Mouse (Mus musculus) kidney, embryonic 15.5 days (tissue): ENCODE results near the gene Ccnt2. TPM values are rescaled to one million over a fixed set of nuclear protein-coding genes. Genes with fewer than 3 reads are reported as not detected.

Experiments
- ATAC-seq: fragments of 200-750 bp; cut with Nextera tagmentation; replicated peaks from 2 replicates; pipeline ENCODE4 v1.8.0; 2017; ENCODE audit warnings: moderate TSS enrichment; ENCODE audit not compliant: low FRiP score
- H3K27ac ChIP-seq: fragments of 300-500 bp; sonication (generic); 2 replicates; pipeline ENCODE4 v1.5.1; 2015; ENCODE audit warnings: mild to moderate bottlenecking, inconsistent platforms
- H3K27me3 ChIP-seq: fragments of 300-500 bp; sonication (generic); 2 replicates; pipeline ENCODE4 v1.6.1; 2015; ENCODE audit warnings: inconsistent platforms
- H3K36me3 ChIP-seq: fragments of 300-500 bp; sonication (generic); 2 replicates; pipeline ENCODE4 v1.6.1; 2015; ENCODE audit warnings: inconsistent platforms
- H3K4me1 ChIP-seq: fragments of 300-500 bp; sonication (generic); 2 replicates; pipeline ENCODE4 v1.6.1; 2015; ENCODE audit warnings: inconsistent platforms
- H3K4me2 ChIP-seq: fragments of 300-500 bp; sonication (generic); 2 replicates; pipeline ENCODE4 v1.6.1; 2015; ENCODE audit warnings: moderate library complexity, mild to moderate bottlenecking, inconsistent platforms
- H3K4me3 ChIP-seq: fragments of 300-500 bp; sonication (generic); replicated peaks from 2 replicates; pipeline ENCODE4 v1.5.1; 2015; ENCODE audit warnings: mild to moderate bottlenecking, inconsistent platforms
- H3K9ac ChIP-seq: fragments of 300-500 bp; sonication (generic); 2 replicates; pipeline ENCODE4 v1.6.1; 2015; ENCODE audit warnings: mild to moderate bottlenecking, inconsistent platforms
- H3K9me3 ChIP-seq: fragments of 300-500 bp; sonication (generic); replicated peaks from 2 replicates; pipeline ENCODE4 v1.6.1; 2016; ENCODE audit warnings: inconsistent platforms
- WGBS: fragments of 180-500 bp; shearing (Covaris S2); methylation state at CpG from one replicate; pipeline ENCODE4 v1.1.7; 2015; ENCODE audit warnings: mixed read lengths; 5-methylcytosine and 5-hydroxymethylcytosine counted together
- polyA plus RNA-seq: library from polyadenylated mRNA; unstranded; fragments of >200 nt; fragmentation: Nextera tagmentation; extraction: Ambion mirVana; gene quantifications from 2 replicates; pipeline ENCODE4 v1.2.1, GENCODE M21; 2015

Ccnt2 gene
- polyA plus RNA-seq, 1 experiment from 2014 or later = 79.2 TPM

DNA sequence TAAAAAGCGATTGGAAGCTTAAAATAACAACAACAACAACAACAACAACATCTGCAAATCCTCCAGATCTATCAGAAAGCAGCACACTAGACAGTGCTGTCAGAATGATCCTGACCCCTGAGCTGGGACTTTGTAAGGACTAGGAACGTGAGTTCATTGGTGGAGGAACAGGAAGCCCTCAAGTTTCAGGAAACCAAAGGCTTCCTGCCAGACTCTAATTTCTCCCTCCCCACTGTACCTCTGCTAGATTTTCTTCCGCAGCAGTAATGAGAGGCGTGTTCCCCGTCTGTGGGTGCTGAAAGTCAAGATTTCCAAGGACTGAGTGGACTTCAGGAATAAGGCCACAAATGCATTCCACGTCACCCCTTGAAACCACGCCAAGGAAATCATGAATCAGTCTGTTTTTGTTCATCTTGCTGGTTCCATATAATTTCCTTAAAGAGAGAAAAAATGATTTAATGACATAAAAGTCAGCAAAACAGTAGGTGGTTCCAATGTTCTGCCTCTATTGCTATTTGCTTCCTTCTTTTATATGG lies 76.2 kb downstream of the Ccnt2 start:
- ATAC-seq = no peak
- Histone ChIP-seq H3K4me2 (no peak overlapping the region), H3K9ac (no peak overlapping the region), H3K9me3 (0 out of 2 replicates have a peak, but pooled peaks cover 6% of the 10 kb centered on the region), H3K4me1 (no peaks in the 10 kb centered on the region), H3K36me3 (no peaks in the 10 kb centered on the region), H3K27me3 (no peaks in the 10 kb centered on the region), H3K4me3 (no peak overlapping the region), H3K27ac (no peak overlapping the region)
- WGBS = 62% methylated on average over 7 of the region's 7 CpGs

DNA sequence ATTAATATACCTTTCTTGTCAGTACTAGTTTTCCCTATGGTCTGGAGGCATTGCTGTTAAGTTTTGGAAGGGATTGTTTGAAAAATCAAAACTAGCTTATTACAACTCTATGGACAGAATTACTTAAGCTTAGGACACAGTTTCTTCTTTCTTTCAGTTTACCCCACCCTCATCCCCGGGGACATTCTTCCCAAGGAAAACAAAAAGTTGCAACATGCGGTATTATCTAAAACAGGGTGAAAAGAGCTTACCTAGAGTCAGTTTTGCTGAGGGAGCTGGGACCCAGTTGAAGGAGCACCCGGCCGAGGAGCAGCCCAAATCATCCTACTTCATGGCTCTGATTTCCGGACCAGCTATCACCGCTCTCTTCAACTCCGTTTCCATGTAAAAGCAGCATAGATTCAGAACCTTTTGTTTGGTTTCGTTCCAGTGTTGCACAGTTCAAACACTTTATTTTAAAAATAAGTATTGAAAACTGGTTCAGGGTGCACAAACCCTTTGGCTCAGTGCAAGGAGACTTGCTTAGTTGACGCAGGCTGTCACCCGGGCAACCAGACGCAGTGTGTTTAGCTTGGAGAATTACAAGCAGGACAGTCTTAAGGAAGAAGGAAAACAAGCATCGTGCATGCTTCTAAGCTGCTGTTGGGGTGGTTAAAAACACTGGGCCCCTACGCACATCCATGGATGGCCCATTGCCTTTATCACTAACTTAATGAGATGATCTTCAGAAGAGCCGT lies 80.7 kb downstream of the Ccnt2 start, which contains the start of gene Map3k19:
Map3k19 (minus strand) TSS at position 546 of the 737 bp plus-strand sequence.
- Histone ChIP-seq H3K9me3 (0 out of 2 replicates have a peak, but pooled peaks cover 6% of the 10 kb centered on the region), H3K36me3 (no peaks in the 10 kb centered on the region), H3K27me3 (no peaks in the 10 kb centered on the region), H3K4me1 (no peaks in the 10 kb centered on the region), H3K9ac (no peak within 1 kb of the TSS), H3K4me3 (no peak within 1 kb of the TSS), H3K27ac (no peak within 1 kb of the TSS), H3K4me2 (no peak within 1 kb of the TSS)
- 81% methylated on average over 14 of the region's 14 CpGs for WGBS
- no peak for ATAC-seq

Other genes starting within 250 kb of the Ccnt2 start
- gene Tmem163, start 94.6 kb upstream of the Ccnt2 start, polyA plus RNA-seq = 0.61 and 0.73 TPM in 2 replicates
- 0.93 and 1.1 TPM in 2 replicates for gene Acmsd, start 44.8 kb upstream of the Ccnt2 start, polyA plus RNA-seq
- not detected in 2 replicates for gene Map3k19, start 80.9 kb downstream of the Ccnt2 start, polyA plus RNA-seq
- gene Rab3gap1, start 94.6 kb downstream of the Ccnt2 start, polyA plus RNA-seq = 22.6 and 23.8 TPM in 2 replicates